Mouse (Mus musculus): Measurements from ENCODE around the gene Lrrc15.

Gene Lrrc15

GRCm38 (mm10) chr16:30278406-30278805, 4.7 kb downstream of the Lrrc15 start:
- DNase-seq (ENCODE audit: low spot score in 2 of 2) = no peak

- no peak for DNase-seq (ENCODE audit: low spot score in 2 of 2)
Measured at GRCm38 (mm10) chr16:30275558-30276340, 7.3 kb downstream of the Lrrc15 start.

GRCm38 (mm10) chr16:30273065-30273464, 10.0 kb downstream of the Lrrc15 start:
- no peak for DNase-seq (ENCODE audit: low spot score in 2 of 2)

GRCm38 (mm10) chr16:30271941-30272595, 11.0 kb downstream of the Lrrc15 start:
- DNase-seq (ENCODE audit: low spot score in 2 of 2) = peak in 1 of 2 experiments; percentile 9

- no peak for DNase-seq (ENCODE audit: low spot score in 2 of 2)
Measured at GRCm38 (mm10) chr16:30271223-30271761, 11.8 kb downstream of the Lrrc15 start.

- DNase-seq (ENCODE audit: low spot score in 2 of 2) = no peak
Measured at GRCm38 (mm10) chr16:30267359-30267758, 15.7 kb downstream of the Lrrc15 start, which contains the start of gene Cpn2. TSS of gene Cpn2 (minus strand) at chr16:30267499.

GRCm38 (mm10) chr16:30266561-30266960, 16.5 kb downstream of the Lrrc15 start:
- DNase-seq (ENCODE audit: low spot score in 2 of 2) = no peak

GRCm38 (mm10) chr16:30265611-30266010, 17.4 kb downstream of the Lrrc15 start:
- DNase-seq (ENCODE audit: low spot score in 2 of 2) = peak; percentile 38 to 51

GRCm38 (mm10) chr16:30263156-30263555, 19.9 kb downstream of the Lrrc15 start:
- DNase-seq (ENCODE audit: low spot score in 2 of 2) = no peak

- peak; percentile 35 to 52 for DNase-seq (ENCODE audit: low spot score in 2 of 2)
Measured at GRCm38 (mm10) chr16:30262664-30263063, 20.4 kb downstream of the Lrrc15 start.

- no peak for DNase-seq (ENCODE audit: low spot score in 2 of 2)
Measured at GRCm38 (mm10) chr16:30262157-30262556, 20.9 kb downstream of the Lrrc15 start.

GRCm38 (mm10) chr16:30261341-30261740, 21.7 kb downstream of the Lrrc15 start:
- no peak for DNase-seq (ENCODE audit: low spot score in 2 of 2)

GRCm38 (mm10) chr16:30260012-30260635, 22.9 kb downstream of the Lrrc15 start:
- no peak for DNase-seq (ENCODE audit: low spot score in 2 of 2)

- DNase-seq (ENCODE audit: low spot score in 2 of 2) = no peak
Measured at GRCm38 (mm10) chr16:30259444-30259843, 23.6 kb downstream of the Lrrc15 start.

- DNase-seq (ENCODE audit: low spot score in 2 of 2) = no peak
Measured at GRCm38 (mm10) chr16:30258441-30258840, 24.6 kb downstream of the Lrrc15 start.

GRCm38 (mm10) chr16:30257718-30258117, 25.3 kb downstream of the Lrrc15 start:
- no peak for DNase-seq (ENCODE audit: low spot score in 2 of 2)

GRCm38 (mm10) chr16:30255061-30255460, 28.0 kb downstream of the Lrrc15 start:
- no peak for DNase-seq (ENCODE audit: low spot score in 2 of 2)

GRCm38 (mm10) chr16:30253900-30254299, 29.2 kb downstream of the Lrrc15 start:
- DNase-seq (ENCODE audit: low spot score in 2 of 2) = no peak

- DNase-seq (ENCODE audit: low spot score in 2 of 2) = no peak
Measured at GRCm38 (mm10) chr16:30253374-30253773, 29.7 kb downstream of the Lrrc15 start.

- DNase-seq (ENCODE audit: low spot score in 2 of 2) = peak; percentile 82 to 86
Measured at GRCm38 (mm10) chr16:30252003-30252418, 31.0 kb downstream of the Lrrc15 start.

- no peak for DNase-seq (ENCODE audit: low spot score in 2 of 2)
Measured at GRCm38 (mm10) chr16:30244037-30244700, 38.9 kb downstream of the Lrrc15 start.

GRCm38 (mm10) chr16:30241623-30242022, 41.4 kb downstream of the Lrrc15 start:
- DNase-seq (ENCODE audit: low spot score in 2 of 2) = no peak
